Mouse (Mus musculus): ENCODE measurements around the gene Erich6b. TPM values are rescaled to one million over a fixed set of nuclear protein-coding genes. Genes with fewer than 3 reads are reported as not detected.

Erich6b gene
- not detected for total RNA-seq (2021)

DNA sequence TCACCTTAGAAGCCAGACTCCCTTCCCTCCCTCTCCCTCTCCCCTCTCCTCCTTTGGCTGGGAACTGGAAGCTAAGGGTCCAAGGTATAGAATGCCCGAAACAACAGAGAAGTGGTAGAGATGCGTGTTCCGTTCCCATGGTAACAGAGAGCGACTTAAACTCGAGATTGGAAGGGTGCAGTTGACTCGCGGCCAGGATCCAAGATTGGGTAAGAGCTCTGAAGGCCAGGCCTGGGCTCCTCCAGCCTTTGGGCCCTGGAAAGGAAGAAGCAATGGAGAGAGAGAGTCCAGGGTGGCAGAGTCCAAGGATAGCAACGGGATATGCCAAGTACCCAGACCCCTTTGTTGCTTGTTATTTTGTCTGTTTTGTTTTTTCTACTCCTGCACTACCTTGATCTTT lies at the start of gene Erich6b:
Gene Erich6b (plus strand): TSS at position 180 of the 400 bp plus-strand sequence.
- intact Hi-C loops (cut with DNase I) = loop anchor here (5.0 to 10.0 kb wide), 2 partner anchors 387 to 445 kb away; no protein-coding TSS in a partner anchor

DNA sequence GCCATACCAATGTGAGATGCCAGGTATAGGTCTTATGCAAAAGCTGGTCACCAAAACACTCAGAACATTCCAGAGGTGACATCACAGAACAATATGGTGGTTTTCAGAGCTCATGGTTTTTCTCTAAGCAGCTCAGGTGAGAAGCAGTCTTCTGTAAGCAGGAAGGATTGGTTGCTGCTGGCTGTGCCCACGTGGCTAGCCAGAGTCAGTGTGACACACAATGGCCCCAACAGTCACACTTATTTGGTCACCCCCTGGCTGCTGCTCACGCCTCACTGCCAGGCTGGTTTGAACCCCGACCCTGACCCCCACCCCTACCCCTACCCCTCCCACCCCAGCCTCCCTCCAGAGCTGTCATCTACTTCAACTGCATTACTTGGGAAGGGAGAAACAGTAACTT lies 49.1 kb upstream of the Erich6b start, which contains the start of gene Spert:
Gene Spert (minus strand): TSS at position 139 of the 400 bp plus-strand sequence.
- no peak for DNase-seq
- intact Hi-C loops (cut with DNase I) = no loop called here

More for the DNA sequence above, at the start of gene Erich6b:
- no peak for DNase-seq

DNA sequence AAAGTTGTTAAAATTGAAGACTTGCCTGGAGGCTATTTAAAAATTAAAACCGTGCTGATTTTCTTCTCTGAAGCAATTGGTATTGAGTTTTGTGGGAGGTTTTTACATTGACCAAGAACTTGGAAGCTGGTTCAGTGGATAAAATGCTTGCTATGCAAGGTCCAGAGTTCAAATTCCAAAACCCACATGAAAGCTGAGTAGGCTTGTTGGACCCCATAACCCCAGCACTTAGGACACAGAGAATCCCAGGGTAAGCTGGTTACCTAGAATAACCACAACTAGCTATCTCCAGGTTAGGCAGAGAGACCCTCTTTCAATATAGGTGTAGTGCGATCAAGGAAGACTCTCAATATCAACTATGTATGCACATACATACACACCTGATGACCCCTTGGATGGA lies 32.9 kb upstream of the Erich6b start:
- intact Hi-C loops (cut with DNase I) = no loop called here
- DNase-seq = no peak

GRCm38 (mm10) chr14:75616375-75616774 lies 25.7 kb upstream of the Erich6b start:
- intact Hi-C loops (cut with DNase I) = no loop called here
- no peak for DNase-seq

DNA sequence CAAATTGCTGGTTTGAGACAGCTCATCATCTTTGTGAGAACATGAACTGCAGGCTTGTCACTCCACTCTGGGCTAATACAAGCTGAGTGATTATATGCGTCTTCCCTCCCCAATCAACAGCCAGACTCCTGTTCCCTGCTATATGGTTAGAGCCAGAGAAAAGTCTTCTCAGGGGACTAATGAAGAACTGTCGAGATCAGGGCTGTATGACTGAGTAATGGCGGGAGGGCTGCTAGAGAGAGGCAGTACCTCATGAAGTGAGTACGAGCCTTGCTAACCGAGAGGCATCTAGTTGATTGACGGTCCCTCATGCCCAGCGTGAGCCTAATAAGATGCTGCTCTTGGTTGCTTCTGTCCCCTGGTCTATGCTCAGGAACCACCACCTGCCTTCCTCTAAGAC lies 19.1 kb upstream of the Erich6b start:
- intact Hi-C loops (cut with DNase I) = no loop called here
- no peak for DNase-seq

DNA sequence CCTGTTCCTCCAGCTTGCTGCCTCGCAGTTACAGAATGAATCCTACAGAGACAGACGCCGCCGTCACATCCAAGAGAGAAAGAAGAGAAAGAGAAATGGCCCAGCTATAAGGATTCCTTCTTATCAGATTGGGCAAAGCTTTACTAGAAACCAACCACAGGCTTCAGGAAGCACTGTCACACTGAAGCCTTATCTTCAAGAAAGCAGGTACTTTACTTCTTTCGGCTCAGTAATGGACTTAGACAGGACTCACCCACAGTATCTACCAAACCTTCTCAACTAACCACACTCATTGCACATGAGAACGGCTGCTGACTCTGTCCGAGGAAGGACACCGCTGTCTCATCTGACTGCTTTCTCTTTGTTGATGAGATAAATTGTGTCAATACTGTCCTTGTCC lies 13.2 kb upstream of the Erich6b start:
- no peak for DNase-seq
- intact Hi-C loops (cut with DNase I) = no loop called here

- intact Hi-C loops (cut with DNase I) = no loop called here
- DNase-seq = peak; percentile 19 to 37
Observed at GRCm38 (mm10) chr14:75635350-75635749, 6.7 kb upstream of the Erich6b start.

GRCm38 (mm10) chr14:75636107-75636506 lies 6.0 kb upstream of the Erich6b start:
- intact Hi-C loops (cut with DNase I) = no loop called here
- no peak for DNase-seq

GRCm38 (mm10) chr14:75637641-75638040 lies 4.4 kb upstream of the Erich6b start:
- intact Hi-C loops (cut with DNase I) = no loop called here

DNA sequence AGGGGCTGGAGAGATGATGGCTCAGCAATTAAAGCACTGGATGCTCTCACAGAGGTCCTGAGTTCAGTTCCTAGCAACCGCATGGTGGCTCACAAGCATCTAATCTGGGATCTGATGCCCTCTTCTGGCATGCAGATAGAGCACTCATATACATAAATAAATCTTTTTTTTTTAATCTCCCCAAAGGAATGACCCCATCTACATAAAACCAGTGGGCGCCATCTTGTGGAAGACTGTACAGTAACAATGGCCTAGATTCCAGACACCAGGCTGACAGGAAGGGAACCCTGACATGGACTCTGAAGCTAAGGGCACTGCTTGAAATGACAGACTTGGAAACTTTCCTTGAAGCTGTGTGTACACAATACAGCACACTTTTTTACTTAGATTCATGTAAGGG lies 1.2 kb upstream of the Erich6b start:
- intact Hi-C loops (cut with DNase I) = loop anchor here (5.0 to 10.0 kb wide), 2 partner anchors 386 to 444 kb away; no protein-coding TSS in a partner anchor
- no peak for DNase-seq

More at GRCm38 (mm10) chr14:75637641-75638040, 4.4 kb upstream of the Erich6b start:
- DNase-seq = no peak

DNA sequence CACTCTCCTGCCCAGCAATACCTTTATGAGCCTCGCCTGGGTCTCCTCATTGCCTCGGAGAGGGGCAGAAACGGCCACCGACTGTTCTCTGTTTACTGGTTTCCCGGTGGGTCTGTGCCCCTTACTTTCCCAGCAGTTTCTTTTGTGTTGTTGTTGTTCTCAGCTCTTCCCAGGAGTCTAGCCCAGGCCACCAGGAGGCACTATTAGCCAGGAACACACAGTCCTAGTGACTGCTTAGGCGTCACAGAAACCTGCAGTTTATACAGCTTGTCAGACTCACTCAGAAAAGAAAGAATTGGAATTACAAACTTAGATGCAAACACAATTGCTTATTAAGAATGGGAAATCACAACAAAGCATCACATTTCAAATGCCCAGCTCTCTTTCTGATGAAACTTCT lies 690 bp upstream of the Erich6b start:
- intact Hi-C loops (cut with DNase I) = loop anchor here (5.0 to 10.0 kb wide), 2 partner anchors 387 to 444 kb away; no protein-coding TSS in a partner anchor
- DNase-seq = no peak

- no peak for DNase-seq
- intact Hi-C loops (cut with DNase I) = loop anchor here (10.0 kb wide), 1 partner anchor 391 kb away; no protein-coding TSS in a partner anchor
Observed at GRCm38 (mm10) chr14:75645461-75645860, 3.4 kb downstream of the Erich6b start.

DNA sequence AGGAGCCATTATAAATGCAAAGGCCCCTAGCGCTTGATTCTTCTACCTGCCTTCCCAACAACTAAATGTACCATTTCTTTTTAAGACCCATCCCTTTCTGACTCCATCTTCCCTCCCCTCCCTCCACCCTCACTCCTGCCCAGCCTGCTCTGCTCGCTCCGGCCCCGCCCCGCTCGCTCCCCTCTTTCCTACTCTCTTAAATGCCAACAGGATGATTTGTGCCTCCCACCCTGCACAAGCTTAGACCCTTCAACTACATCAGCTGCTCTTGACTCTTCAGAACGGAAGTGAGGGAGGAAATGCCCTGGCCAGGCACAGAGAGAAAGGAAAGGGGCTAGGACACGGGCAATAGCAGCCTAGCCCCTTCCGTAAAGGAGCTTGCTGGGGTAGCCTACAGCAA lies 4.0 kb downstream of the Erich6b start:
- intact Hi-C loops (cut with DNase I) = loop anchor here (10.0 kb wide), 1 partner anchor 391 kb away; no protein-coding TSS in a partner anchor
- no peak for DNase-seq

DNA sequence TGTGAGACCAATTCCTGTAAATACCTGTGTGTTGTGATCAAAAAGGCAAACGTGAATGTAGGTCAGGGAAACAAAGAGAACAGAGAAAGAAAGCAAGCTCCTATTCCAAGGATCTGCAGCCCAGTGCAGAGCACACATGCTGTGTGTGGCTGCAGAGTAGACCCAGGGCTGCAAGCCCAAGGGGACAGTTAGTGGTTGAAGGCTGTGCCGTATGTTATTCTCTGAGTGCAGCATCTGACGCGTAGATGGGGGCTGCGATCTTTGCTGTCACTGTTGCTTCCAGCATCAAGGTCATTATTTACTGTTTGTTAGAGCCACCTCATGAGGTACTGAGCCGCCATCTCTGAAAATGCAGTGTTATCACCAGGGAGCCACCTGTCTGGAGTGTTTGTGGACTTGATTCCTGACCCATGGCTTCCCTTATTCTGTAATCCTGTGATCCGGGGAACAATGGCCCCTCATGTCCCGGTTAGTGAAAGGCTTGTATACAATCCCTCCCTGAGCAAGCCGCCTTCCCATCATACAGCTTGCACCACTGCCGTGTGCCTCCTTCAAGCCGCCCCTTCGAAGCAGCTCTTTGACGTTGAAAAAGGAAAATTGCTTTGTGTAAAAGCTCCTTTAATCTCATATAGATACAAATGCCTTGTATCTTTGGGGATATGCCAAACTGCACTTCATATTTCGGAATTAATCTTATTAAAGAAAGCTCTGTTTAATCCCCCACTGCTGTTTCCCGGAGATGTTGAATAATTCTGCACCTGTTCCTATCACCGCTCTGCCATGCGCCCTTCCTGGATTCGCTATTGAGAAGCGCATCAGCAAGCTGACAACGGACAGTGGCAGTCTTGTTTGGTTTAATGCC lies 5.1 kb downstream of the Erich6b start:
- intact Hi-C loops (cut with DNase I) = loop anchor here (10.0 kb wide), 1 partner anchor 392 kb away; no protein-coding TSS in a partner anchor
- no peak for DNase-seq

DNA sequence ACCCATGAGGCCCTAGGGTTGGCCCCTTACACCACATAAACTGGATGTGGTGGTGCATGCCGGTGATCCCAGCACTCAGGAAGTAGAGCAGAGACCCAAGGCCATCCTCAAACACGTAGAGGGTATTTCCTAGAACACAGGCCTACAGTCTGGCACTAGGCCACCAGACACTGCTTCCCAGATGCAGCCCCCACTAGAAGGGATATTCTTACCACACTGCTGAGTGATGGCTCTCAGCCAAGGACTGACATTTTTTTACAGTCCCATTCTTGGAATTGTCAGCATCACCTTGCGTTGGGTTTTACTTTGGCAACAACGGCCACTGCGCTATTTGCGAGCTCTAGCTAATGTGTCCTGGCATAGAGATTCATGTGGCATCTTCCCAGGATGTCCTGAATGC lies 18.9 kb downstream of the Erich6b start:
- DNase-seq = no peak
- intact Hi-C loops (cut with DNase I) = no loop called here

GRCm38 (mm10) chr14:75661548-75661947 lies 19.5 kb downstream of the Erich6b start:
- DNase-seq = no peak
- intact Hi-C loops (cut with DNase I) = no loop called here

- intact Hi-C loops (cut with DNase I) = no loop called here
- no peak for DNase-seq
Observed at GRCm38 (mm10) chr14:75665430-75666180, 23.5 kb downstream of the Erich6b start.

GRCm38 (mm10) chr14:75669085-75669645 lies 27.1 kb downstream of the Erich6b start:
- no peak for DNase-seq
- intact Hi-C loops (cut with DNase I) = no loop called here

DNA sequence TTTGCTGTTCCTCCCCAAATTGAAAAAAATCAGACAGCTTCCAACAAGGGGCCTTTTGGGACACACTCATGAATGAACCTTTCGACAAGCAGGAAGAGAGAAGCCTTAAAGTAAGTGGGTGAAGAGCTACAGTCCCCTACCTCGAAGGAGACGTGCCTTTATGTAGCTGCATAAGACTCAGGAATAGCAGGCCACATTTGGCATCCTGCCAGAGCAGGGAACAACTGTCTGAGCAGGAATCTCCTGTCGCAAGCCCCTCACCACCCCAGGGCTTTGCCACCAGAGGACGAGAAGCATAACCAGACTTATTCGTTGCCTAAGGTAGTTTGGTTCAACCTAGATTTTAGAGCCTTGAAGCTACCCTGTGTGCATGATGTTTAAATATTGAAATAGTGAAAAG lies 34.3 kb downstream of the Erich6b start:
- DNase-seq = no peak

GRCm38 (mm10) chr14:75690428-75690827 lies 48.4 kb downstream of the Erich6b start:
- intact Hi-C loops (cut with DNase I) = no loop called here
- DNase-seq = no peak

More for the DNA sequence above, 34.3 kb downstream of the Erich6b start:
- intact Hi-C loops (cut with DNase I) = no loop called here

GRCm38 (mm10) chr14:75696096-75696495 lies 54.0 kb downstream of the Erich6b start:
- DNase-seq = no peak
- intact Hi-C loops (cut with DNase I) = no loop called here

Data from heart, postnatal 36 days (tissue).